Mouse (Mus musculus) layer of hippocampus, adult 18-20 months (tissue): ENCODE data around the gene Epb42. TPM values are rescaled to one million over a fixed set of nuclear protein-coding genes. Genes with fewer than 3 reads are reported as not detected.
A peak's percentile ranks its signal among the peaks of the same experiment; 100 is the strongest.
"Not testable (repeated sequence)": the region's sequence is repeated elsewhere in the genome, so short reads cannot be mapped to it uniquely, and the experiment has no call there.

Experiments
- DNase-seq, 2 experiments: peaks; one replicate each; pipeline ENCODE4 v3.0.0; 2022; ENCODE audit warnings: low spot score in 2 of 2
- total RNA-seq, 2 experiments: library from RNA; stranded (reverse); gene quantifications; 2 replicates each; pipeline ENCODE4 v1.2.3; 2021

The Epb42 gene
- total RNA-seq, 2 experiments from 2014 or later, result not detected

DNA sequence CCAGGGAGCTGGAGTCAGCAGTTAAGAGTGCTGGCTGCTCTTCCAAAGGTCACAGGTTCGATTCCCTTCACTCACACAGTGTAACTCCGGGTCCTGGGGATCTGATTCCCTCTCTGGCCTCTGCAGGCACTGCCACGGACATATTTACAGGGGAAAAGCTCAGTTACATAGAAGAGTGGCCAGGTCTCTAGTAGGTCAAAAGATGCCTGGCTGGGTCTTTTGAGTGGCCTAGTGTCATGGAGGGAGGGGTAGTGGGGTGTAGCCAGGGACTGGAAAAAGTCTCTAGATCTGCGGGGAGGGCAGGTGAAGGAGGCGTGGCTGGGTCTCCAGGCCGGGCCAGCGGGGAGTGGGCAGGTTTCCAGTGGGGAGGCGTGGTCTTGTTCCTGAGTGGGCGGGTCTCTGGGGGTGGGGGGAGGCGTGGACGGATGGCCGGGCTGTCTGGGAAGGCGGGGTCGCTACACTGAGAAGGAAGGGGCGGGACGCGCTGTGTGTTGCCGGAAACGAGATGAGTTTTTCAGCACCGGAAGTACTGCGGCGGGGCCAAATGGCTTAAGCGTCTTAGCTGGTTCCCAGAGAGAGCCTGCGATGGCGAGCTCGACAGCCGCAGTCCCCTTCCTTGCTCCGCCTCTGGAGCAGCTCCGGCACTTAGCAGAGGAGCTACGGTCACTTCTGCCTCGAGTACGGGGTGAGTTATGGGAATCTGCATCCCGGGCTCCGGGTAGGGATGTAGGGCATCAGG, 28.8 kb downstream of the Epb42 start, which contains the start of gene Ccndbp1:
Gene Ccndbp1 (plus strand): TSS at position 479 of the 739 bp plus-strand sequence.
- DNase-seq, result peak; percentile 69 to 87

DNA sequence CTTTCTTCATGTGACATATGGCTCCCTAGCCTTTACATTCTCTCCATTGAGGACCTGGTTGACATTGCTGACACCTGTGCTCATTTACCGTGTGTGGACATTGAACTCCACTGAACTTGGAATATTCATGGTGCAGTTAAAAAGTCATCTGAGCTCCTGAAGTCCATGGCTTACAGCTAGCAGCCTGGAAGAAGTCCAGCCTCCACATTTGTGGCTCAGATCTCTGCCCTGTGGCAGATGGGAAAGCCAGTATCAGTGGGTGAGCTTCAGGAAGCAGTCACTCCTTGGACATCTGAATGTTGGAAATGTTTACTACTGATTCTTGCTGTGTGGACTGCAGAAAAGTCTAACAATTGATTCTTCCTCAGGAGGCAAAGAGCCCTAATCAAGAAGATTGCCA, 29.9 kb downstream of the Epb42 start:
- DNase-seq, result no peak

DNA sequence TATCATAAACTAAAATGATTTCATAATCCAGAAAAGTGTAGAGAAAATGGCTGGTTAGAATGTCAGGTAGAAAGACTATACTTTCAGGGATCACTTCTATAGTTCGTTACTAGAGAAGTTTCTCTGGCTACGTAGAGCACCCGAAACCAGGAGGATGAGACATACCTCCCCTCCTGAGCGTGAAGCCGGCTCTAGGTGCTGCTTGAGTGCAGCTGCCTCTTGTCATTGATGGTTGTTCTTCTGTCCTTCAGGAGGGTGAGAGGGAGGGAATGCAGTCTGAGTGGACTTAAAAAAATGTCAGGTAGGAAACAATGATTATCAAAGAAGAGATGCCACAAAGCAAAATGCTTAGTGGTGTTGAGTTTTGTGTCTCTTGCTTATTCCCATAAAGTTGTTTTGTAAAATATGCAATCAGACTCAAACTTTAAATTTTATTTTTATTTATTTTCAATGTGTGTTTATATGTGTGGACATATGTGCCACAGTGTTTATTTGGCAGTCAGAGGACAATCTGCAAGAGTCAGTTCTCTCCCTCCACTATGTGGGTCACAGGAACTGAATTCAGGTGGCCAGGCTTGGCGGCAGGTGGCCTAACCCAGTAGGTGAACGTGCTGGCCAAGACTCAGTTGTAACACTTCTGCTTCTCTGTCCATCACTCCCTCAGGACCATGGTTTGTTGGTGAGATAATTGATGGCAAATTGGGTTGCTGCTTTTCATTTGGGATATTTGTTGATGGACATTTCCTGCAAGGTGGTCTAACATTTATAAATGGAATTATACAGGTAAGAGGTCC, 32.7 kb downstream of the Epb42 start:
- no peak for DNase-seq

DNA sequence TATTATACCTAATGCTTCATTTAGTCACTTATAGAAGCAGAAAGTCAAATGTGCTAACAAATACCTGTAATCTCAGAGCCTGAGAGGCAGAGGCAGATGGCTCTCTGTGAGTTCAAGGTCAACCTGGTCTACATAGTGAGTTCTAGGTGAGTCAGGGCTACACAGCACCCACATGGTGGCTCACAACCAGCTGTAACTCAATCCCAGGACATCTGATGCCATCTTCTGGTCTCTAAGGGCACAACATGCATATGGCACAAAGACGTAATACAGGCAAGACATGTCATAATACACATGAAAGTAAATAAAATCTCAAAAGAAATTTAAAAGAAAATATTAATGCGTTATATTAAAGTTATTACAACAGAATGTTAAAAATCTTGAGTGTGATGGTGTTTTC, 33.3 kb downstream of the Epb42 start:
- DNase-seq, result no peak

DNA sequence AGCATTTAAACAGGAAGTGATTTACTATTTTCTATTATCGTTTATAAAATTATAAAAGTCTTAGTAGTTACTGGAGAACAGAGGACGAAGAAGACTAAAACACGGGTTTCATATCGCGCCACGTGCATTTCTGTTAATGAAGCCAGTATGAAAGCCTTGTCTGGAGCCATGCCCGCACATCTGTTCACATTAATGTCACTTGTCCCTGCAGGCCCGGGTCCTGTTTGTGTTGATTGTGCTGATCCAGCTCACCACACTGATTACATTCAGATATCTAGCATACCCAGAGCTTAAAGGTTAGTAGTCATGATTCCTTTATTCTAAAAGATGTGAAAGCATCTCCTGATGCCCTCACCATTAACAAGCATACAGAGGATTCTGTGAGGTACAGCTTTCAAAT, 38.0 kb downstream of the Epb42 start:
- DNase-seq, result no peak

DNA sequence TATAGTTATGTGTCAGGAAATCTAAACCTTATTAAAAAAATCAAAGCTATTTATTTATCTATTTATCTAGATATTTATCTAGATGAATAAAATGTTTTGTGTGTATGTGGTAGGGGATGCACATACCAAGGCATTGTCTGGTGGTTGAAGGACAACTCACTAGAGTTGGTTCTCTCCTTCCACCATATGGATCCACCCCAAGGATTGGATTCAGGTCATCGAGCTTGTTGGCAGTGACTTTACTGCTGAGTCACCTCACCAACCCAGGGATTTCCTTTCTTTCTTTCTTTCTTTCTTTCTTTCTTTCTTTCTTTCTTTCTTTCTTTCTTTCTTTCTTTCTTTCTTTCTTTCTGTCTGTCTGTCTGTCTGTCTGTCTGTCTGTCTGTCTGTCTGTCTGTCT, 40.3 kb downstream of the Epb42 start:
- not testable (repeated sequence) for DNase-seq

DNA sequence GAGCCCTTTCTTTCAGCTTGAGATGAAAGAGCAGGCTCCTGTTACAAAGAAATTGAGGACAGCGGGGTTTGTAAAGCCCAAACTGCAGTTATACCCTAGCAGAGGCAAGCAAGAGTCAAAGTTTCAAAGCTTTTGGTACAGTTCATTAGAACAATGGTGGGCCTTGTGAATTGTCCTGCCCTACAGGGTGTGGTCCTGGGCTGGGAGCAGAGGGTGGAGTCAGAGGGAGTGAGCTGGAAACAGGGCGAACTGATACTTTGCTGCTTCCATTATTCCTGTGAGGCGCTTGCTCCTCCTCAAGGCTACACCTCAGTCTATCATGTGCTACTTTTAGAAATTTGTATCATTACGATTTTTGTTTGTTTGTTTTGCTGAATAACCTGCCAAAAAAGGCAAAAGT, 45.7 kb downstream of the Epb42 start:
- no peak for DNase-seq

DNA sequence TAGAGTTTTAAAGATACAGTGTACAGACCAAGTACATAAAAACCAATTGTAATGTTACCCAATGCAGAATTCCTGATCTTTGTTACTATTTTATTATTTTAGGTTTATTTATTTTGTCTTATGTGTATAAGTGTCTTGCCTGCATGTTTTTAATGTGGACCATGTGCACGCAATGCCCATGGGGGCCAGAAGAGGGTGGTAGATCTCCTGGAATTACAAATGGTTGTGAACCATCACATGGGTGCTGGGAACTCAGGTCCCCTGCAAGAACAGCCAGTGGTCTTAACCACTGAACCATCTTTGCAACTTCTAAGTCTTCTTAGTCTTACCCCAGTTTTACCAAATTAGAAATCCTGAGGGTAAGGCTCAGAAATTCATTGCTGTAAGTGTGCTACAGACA, 51.6 kb downstream of the Epb42 start:
- DNase-seq, result no peak

DNA sequence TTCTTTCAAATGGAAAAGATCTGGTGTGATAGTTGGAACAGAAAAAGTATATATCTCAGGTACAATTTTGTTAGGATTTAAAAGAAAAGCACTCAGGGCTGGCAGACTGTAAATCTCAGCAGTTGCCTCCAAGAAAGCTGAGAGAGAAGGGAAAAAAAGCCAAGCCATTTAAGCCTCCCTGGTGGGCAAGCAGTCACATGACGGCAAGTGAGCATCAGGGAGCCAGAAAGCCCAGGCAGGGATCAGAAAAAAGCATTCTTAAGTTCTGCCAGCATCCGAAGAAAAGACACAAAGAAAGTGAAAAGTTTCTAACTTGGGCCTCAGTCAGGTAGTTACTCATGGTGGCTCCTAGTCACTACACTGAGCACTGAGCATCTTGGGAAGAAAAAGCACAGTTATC, 53.3 kb downstream of the Epb42 start:
- DNase-seq, result no peak

DNA sequence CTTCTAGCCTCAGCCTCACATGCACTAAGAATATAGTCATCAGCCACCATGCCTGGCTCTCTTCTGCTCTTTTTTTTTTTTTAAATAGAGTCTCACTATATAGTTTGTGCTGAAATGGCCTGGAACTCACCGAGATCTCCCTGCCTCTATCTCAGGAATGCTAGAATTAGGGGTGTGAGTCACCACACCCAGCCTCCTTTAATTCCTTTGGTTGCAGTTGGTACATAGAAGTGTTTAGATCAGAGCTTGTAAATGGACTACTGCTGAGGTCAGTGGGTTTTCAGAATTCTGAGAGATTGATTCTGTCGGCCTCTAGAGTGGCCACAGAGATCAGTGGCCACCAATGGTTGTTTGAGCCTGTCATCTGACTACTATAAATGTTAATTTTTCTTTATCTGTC, 56.0 kb downstream of the Epb42 start:
- no peak for DNase-seq

DNA sequence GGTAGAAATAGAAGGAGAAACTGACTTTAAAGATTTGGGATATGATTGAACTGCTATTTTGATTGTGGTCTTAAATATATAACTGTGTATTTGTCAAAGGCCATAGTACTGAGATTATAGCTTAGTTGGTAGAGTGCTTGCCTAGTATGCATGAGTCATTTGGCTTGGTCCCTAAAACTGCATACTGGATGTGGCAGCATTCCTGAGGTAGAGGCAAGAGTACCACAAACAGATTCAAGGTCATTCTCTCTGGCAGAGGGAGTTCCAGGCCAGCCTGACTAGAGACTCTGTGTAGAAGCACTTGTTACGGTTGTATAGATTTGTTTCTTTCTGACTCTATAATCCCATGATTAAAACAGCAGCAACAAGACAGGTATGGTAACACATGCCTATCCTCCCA, 57.1 kb downstream of the Epb42 start:
- DNase-seq, result no peak

DNA sequence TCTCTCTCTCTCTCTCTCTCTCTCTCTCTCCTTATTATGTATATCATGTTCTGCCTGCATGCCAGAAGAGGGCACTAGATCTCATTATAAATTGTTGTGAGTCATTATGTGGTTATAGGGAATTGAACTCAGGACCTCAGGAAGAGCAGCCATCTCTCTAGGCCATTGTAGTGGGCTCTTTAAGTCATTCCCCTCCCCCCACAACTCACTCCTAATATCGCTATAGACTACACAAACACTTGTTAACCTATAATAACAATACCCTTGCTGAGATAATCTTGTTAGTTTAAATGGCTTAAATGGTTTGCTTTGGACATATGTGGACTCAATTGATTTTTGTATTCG, 58.2 kb downstream of the Epb42 start:
- no peak for DNase-seq

DNA sequence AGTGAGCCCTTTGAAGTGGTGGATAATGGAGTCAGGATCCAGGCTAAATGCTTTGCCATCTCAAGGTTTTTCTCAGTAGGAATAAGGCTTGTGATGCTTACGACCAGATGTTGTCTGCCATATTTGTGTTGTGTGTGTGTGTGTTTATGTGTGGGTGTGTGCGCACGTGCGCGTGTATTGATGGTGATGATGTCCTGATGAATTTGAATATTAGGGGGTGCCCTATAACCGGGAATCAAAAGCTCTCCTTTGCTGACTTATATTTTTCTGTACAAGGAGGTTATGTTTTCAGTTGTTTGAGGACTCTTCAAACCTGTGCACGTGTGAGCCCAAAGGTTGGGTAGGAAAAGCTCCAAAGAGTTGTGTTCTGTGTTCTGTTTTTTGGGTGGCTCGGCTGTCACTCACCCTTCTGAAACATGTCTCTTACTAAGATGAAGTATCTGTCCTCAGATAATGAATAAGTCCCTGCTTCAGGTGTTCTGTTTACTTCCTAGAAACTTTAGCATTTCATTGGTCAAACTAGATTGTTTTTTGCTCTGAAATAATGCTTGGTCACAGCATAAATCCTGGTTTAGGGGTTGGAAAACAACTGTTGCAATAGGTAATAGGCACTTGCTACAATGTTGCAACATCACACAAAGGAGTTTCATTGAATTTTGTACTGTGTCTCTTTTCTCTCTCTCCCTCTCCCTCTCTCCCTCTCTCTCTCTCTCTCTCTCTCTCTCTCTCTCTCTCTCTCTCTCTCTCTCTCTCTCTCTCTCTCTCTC, 58.8 kb downstream of the Epb42 start:
- DNase-seq, result no peak

DNA sequence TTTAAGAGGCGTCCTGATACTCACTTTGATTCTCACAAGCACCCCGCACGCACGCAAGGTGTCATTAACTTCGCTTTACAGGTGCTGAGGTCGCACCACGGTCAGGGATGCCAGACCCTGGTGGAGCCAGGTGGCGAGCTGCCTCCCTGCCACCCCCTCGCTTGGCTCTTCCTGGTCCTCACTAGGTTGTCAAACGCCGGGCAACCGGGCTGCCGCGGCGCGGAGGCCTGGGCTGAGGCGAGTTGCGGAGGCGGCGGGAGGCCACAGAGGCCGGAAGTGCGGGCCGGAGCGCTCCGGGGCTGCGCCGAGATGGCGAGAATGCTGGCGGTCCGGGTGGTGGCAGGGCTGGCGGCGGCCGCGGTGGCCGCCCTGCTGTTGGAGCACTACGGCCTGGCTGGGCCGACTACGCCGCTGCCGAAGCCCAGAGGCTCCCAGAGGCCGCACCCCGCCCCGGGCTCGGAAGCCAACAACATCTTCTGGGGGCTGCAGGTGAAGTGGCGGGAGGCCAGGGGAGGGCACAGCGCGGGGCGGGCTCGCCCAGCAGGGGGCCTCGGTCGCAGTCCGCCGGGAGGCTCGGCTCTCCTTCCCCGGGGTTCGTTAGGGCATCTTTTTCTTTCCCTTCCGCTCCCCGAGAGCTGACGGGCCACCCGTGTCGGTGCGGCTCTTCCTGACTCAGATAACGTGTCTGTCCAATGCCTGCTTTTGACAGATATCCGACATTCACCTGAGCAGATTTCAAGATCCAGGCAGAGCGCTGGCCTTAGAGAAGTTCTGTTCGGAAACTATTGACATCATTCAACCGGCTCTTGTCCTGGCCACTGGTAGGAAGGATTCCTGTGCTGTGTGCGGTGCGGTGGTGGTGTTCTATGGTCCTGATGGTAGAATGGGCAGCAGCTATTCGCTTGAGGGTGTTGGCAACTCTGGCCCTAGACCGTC, 59.6 kb downstream of the Epb42 start, which contains the start of gene Tmem62:
Gene Tmem62 (plus strand): TSS at position 28 of the 936 bp plus-strand sequence.
- peak; percentile 35 to 49 for DNase-seq

DNA sequence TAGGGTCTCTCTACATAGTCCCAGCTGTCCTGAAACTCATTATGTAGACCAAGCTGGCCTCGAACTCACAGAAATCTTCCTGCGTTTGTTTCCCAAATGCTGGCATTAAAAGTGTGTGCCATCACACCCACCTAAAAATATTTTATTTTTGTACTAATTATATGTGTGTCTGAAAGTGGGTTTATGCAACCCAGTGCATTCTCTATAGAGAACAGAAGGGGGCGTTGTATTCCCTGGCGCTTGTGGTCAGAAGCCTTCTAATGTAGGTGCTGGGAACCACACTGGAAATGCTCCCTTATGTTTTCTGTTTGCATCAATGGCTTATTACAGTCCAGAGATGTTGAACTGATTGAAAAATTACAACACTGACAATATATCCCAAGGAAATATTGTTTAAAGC, 60.6 kb downstream of the Epb42 start:
- peak in 1 of 2 experiments; percentile 10 for DNase-seq

DNA sequence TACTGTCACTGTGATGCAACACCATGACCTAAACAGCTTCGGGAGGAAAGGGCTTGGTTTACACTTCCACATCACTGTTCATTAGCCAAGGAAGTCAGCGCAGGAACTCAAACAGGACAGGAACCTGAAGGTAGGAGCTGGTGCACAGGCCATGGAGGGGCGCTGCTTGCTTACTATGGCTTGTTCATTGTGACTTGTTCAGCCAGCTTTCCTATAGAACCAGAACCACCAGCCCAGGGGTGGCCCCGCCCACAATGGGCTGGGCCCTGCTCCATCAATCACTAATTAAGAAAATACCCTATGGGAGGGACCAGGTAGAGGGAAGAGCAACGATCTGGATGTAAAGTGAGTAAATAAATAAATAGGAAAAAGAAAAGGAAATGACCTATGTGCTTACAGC, 63.9 kb downstream of the Epb42 start:
- DNase-seq, result no peak

DNA sequence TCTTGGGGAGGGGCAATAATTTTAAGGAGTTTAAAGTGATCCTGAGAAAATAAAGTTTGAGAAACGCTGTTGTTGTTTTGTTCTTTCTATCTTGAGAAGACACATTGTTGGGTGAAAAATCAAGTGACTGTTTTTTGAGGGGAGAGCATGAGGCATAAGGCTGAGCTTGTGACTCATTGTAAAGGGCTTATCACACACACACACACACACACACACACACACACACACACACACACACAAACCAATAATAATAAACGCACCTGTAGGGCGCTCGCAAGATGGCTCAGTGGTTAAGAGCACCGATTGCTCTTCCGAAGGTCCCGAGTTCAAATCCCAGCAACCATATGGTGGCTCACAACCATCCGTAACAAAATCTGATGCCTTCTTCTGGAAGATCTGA, 64.6 kb downstream of the Epb42 start:
- not testable (repeated sequence) for DNase-seq

DNA sequence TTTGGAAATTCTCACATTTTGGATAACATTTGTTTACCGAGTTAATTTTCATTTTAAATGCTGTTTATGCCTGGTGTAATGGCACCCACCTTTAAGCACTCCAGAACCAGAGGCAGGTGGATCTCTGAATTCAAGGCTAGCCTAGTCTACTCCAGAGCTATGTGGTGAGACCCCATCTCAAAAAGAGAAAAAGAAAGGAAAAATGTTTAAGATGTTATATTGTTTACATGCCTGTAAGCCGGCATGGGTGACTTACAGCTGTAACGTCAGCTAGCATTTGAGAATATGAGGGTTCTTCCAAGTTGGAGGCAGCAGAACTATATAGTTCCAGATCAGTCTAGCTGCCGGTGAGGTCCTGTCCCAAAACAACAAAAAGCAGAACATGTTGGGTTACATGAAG, 65.1 kb downstream of the Epb42 start:
- no peak for DNase-seq

DNA sequence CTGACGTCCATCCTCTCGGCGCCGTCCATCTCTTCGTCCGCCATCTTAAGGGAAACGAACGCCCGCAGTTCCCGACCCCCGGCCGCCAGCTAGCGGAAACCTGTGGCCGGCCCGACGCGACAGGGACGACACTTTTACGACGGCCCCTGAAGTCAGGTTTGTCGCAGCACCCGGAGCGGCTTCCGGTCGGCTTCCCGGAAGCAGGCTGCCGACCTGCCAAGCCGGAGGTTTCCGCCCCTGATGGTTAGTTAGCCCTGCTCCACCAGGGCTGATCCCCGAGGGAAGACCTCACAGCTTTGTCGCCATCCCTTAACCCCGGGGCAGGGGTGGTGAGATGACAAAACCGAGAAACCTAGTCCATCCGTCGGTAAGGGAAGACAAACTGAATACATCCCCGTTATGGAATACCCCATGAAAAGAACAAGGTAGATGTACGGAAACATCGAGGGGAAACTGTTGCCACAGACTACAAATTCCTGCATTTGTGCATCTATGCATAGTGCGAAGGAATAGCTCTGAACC, 66.3 kb downstream of the Epb42 start, which contains the start of gene Ubr1:
Gene Ubr1 (minus strand): TSS at position 157 of the 522 bp plus-strand sequence.
- peak; percentile 79 to 89 for DNase-seq

DNA sequence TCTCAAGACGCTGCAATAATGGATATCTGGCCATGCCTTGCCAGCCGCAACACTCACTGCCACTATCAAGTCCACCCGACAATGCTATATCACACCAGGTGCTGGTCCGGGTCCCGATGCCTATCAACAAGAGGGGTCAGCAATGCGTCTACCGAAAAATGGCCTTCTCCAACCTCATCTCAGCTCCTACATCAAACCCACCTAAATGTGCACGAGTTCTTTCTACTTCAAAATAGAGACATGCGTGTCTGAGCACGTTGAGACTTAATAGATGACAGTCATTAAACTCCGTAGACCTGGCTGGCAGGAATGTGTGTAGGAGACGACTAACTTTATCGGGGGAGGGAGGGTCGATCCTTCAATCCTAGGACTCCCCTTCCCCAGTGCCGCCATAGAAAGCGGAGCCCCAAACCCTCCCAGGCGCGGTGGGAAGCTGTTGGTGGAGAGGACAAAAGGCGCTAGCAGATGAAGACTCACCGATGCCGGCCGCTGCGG, 66.8 kb downstream of the Epb42 start:
- DNase-seq, result peak in 1 of 2 experiments; percentile 5
